Mouse (Mus musculus): ENCODE measurements around the gene Pold2.

DNA sequence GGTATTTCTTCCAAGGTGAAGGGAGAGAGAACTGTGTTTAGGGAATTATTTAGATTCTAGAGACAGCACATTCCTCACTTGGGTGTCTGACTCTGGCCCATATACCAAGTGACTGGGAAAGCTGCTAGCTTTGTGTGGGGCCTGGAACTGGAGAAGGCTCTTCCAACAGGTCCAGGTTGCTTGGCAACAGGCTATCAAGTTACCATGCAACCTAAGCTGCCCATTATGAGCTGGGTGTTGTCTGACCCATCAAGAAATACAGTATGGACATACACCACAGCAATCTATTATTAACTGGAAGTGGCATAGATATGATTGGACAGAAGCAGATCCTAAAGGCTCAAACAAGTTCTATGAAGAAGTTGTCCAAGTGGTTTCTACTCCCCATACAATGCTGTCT lies 52.7 kb downstream of the Pold2 start:
- no peak for TF ChIP-seq CTCF (IDR thresholded peaks at IDR 0.05; ENCODE audit: extremely low read depth, insufficient read length, insufficient replicate concordance, low read depth, low read length)
- no peak for TF ChIP-seq POLR2A (IDR thresholded peaks at IDR 0.05; ENCODE audit: low read depth, low read length)

All from small intestine, adult 2 months (tissue).